Mouse (Mus musculus): ENCODE measurements around the gene Fam122c. TPM values are rescaled to one million over a fixed set of nuclear protein-coding genes. Genes with fewer than 3 reads are reported as not detected.

Fam122c gene
- polyA plus RNA-seq (2012; rRNA removed): not detected in 2 replicates

GRCm38 (mm10) chrX:53273124-53273523 lies at the start of gene Fam122c:
TSS of gene Fam122c (plus strand) at chrX:53273424.

GRCm38 (mm10) chrX:53240011-53240410 lies 33.2 kb upstream of the Fam122c start, which contains the start of gene Plac1:
TSS of gene Plac1 (minus strand) at chrX:53240111.

GRCm38 (mm10) chrX:53269289-53270062 lies 3.7 kb upstream of the Fam122c start, which contains the start of gene Fam122b:
TSS of gene Fam122b (minus strand) at chrX:53269805.

GRCm38 (mm10) chrX:53370366-53370740 lies 97.1 kb downstream of the Fam122c start, which contains the start of gene Mospd1:
TSS of gene Mospd1 (minus strand) at chrX:53370502.

Other genes starting within 250 kb of the Fam122c start
- gene Plac1, start 33.3 kb upstream of the Fam122c start, polyA plus RNA-seq (2012; rRNA removed): 0.09 TPM in 1 of 2 replicates, not detected in the other
- 0.11 and 0.84 TPM in 2 replicates for gene Fam122b, start 3.6 kb upstream of the Fam122c start, polyA plus RNA-seq (2012; rRNA removed)
- gene Mospd1, start 97.1 kb downstream of the Fam122c start, polyA plus RNA-seq (2012; rRNA removed): 0.03 and 0.09 TPM in 2 replicates
- gene Etd, start 161.5 kb downstream of the Fam122c start, polyA plus RNA-seq (2012; rRNA removed): not detected in 2 replicates